Mouse (Mus musculus) olfactory bulb, adult 2 months (tissue): Measurements from ENCODE around the gene Lims1.

Experiments
- CTCF ChIP-seq: fragments of 200-500 bp; IDR thresholded peaks from 2 replicates; pipeline ENCODE4 v1.5.1; 2012; ENCODE audit warnings: low read depth, mild to moderate bottlenecking, low read length, moderate library complexity; ENCODE audit not compliant: insufficient read depth
- POLR2A ChIP-seq: fragments of 200-500 bp; IDR thresholded peaks from 2 replicates; pipeline ENCODE4 v1.6.1; 2012; ENCODE audit warnings: mild to moderate bottlenecking, low read depth, low read length, moderate library complexity; ENCODE audit not compliant: insufficient read depth

DNA sequence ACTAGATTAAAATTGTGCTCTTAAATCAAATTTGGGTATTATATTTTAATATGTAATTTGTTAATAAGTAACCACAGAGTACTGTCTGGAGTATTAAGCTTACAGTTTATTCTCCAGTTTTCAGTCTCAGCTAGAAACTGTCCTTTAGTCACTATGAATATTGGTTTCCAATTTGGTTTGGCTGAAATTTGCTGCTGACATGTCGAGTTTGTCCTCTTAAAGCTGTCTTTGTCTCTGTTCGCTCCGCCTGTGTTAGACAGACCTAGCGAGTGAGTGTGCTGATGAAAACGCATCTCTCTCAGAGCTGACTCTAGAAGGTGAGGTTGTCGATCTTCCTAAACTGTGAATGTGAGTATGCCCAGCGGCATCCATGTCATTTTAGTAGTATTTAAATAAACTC is 18.3 kb upstream of the Lims1 start:
- no peak for TF ChIP-seq CTCF
- TF ChIP-seq POLR2A = no peak
